Mouse (Mus musculus): ENCODE measurements around the gene Ugt1a8.

GRCm38 (mm10) chr1:88258881-88259642 is 171.4 kb downstream of the Ugt1a8 start:
- TF ChIP-seq CTCF (IDR thresholded peaks at IDR 0.05; ENCODE audit: low read depth, low read length) (no peak), POLR2A (IDR thresholded peaks at IDR 0.05; ENCODE audit: borderline replicate concordance, low read depth, low read length) (no peak)

Measured in bone marrow macrophage, adult 2 months (primary cell).